Mouse (Mus musculus) hindbrain, postnatal 0 days (tissue): Measurements from ENCODE around the gene Riok2. TPM values are rescaled to one million over a fixed set of nuclear protein-coding genes. Genes with fewer than 3 reads are reported as not detected.

Experiments
- ATAC-seq: fragments of 200-750 bp; cut with Nextera tagmentation; 2 replicates; pipeline ENCODE4 v1.8.0; 2017; ENCODE audit warnings: mild to moderate bottlenecking, moderate TSS enrichment, moderate library complexity
- DNase-seq: peaks from one replicate; pipeline ENCODE4 v3.0.0-alpha.2; 2015; ENCODE audit warnings: low spot score
- H3K27ac ChIP-seq: fragments of 300-500 bp; sonication (generic); 2 replicates; pipeline ENCODE4 v1.5.1; 2014; ENCODE audit warnings: mild to moderate bottlenecking
- H3K27me3 ChIP-seq: fragments of 300-500 bp; sonication (generic); 2 replicates; pipeline ENCODE4 v1.6.1; 2014; ENCODE audit warnings: low read length, mixed read lengths; ENCODE audit not compliant: insufficient read depth
- H3K36me3 ChIP-seq: fragments of 300-500 bp; sonication (generic); 2 replicates; pipeline ENCODE4 v1.6.1; 2014; ENCODE audit warnings: low read length, mixed read lengths; ENCODE audit not compliant: insufficient read depth
- H3K4me1 ChIP-seq: fragments of 300-500 bp; sonication (generic); 2 replicates; pipeline ENCODE4 v1.6.1; 2014; ENCODE audit warnings: antibody characterized with exemption, low read length, mixed read lengths; ENCODE audit not compliant: insufficient read depth
- H3K4me2 ChIP-seq: fragments of 300-500 bp; sonication (generic); 2 replicates; pipeline ENCODE4 v1.6.1; 2014; ENCODE audit warnings: low read depth, mild to moderate bottlenecking, low read length, moderate library complexity, mixed read lengths
- H3K4me3 ChIP-seq: fragments of 300-500 bp; sonication (generic); 2 replicates; pipeline ENCODE4 v1.5.1; 2014; ENCODE audit warnings: low read length
- H3K9ac ChIP-seq: fragments of 300-500 bp; sonication (generic); replicated peaks from 2 replicates; pipeline ENCODE4 v1.6.1; 2014; ENCODE audit warnings: mild to moderate bottlenecking, low read length, moderate library complexity, mixed read lengths
- H3K9me3 ChIP-seq: fragments of 300-500 bp; sonication (generic); 2 replicates; pipeline ENCODE4 v1.6.1; 2016; ENCODE audit warnings: low read length, mixed read lengths
- CTCF ChIP-seq: IDR thresholded peaks from 2 replicates; pipeline ENCODE4 v1.5.1; 2016; ENCODE audit warnings: antibody characterized with exemption, control low read depth, low read depth
- WGBS: fragments of 180-500 bp; shearing (Covaris S2); extraction: QIAGEN DNeasy Blood & Tissue Kit; methylation state at CpG from one replicate; pipeline ENCODE4 v1.1.7; 2014; 5-methylcytosine and 5-hydroxymethylcytosine counted together
- polyA plus RNA-seq: library from polyadenylated mRNA; unstranded; fragments of >200 nt; fragmentation: Nextera tagmentation; extraction: Ambion mirVana; gene quantifications from 2 replicates; pipeline ENCODE4 v1.2.1, GENCODE M21; 2015
- total RNA-seq: library from RNA; depleted of rRNA; stranded (reverse); fragments of >200 nt; gene quantifications from 2 replicates; pipeline ENCODE4 v1.2.3, GENCODE M21; 2014

The Riok2 gene
- total and polyA plus RNA-seq, 2 experiments from 2014 or later, result 15.0 to 19.0 TPM

DNA sequence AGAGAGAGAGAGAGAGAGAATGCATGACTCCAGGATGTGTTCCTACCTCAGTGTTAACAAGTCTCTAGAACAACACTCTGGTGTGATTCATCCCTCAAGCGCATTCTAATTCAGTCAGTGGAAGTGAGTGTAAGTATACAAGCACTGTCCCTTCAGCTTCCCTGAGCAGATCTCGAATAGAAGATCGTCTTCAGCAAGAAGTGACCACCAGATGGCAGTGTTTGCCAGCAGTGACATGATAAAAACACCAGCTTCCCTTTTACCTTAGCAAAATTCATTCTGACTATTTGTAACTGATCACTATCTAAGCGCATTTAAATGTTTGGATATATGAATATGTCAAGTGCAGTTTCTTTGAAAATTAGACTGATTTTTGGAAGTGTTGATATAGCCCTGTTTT lies 20.2 kb downstream of the Riok2 start:
- ATAC-seq, result peak; percentile 62
- no peaks in the 10 kb centered on the region for H3K27me3 ChIP-seq
- H3K36me3 ChIP-seq, result peaks cover 8% of the 10 kb centered on the region
- peak; percentile 91 for DNase-seq
- WGBS, result 28% methylated on average over 4 of the region's 4 CpGs
- H3K4me2 ChIP-seq, result no peak overlapping the region
- H3K4me3 ChIP-seq, result no peak overlapping the region
- H3K9me3 ChIP-seq, result no peaks in the 10 kb centered on the region
- H3K9ac ChIP-seq, result no peak overlapping the region
- TF ChIP-seq CTCF, result peak; percentile 90
- no peaks in the 10 kb centered on the region for H3K4me1 ChIP-seq
- H3K27ac ChIP-seq, result no peak overlapping the region

DNA sequence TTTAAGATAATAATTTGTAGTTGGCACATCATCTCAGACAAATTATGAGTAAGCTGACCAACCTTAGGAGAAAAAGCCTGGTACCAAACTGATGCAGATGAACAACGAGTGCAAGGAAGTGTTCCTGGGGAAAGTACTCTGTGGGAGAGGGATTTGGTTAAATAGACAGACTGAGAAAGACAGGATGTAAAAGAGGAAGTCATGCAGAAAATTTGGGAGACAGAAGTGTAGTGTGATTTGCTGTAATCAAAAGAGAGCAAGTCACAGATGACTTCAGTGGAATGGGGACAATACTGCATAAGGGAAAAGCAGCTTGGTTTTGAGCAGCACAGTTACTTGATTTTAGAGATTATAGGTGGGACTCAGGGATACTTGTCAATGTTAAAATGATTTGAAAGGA lies 22.8 kb downstream of the Riok2 start:
- 16% methylated on average over 1 of the region's 1 CpGs for WGBS
- Histone ChIP-seq H3K9ac (no peak overlapping the region), H3K4me1 (no peaks in the 10 kb centered on the region), H3K9me3 (no peaks in the 10 kb centered on the region), H3K27ac (no peak overlapping the region), H3K27me3 (no peaks in the 10 kb centered on the region), H3K4me3 (no peak overlapping the region), H3K4me2 (no peak overlapping the region), H3K36me3 (no peaks in the 10 kb centered on the region; the same call in 1 of the 2 replicates)
- no peak for ATAC-seq
- TF ChIP-seq CTCF, result no peak
- no peak for DNase-seq

DNA sequence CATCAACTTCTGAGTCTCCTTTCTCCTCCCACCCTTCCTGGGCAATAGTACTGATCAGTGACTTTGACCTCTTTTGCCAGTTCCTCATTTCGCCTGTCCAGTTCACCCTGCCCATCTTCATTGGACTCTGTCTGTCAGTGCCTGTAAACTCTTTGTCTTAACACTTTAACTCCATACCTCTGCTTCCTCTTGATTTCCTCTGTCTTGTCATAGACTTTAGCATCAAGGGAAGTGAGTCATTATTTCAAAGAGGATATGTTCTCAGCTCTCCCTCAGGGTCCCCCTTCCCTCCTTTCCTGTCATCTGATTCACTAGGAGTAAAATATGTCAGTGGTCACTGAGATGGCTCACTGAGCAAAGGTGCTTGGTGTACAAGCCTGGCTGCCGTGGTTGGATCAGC lies 24.6 kb downstream of the Riok2 start:
- H3K27me3 ChIP-seq, result no peaks in the 10 kb centered on the region
- TF ChIP-seq CTCF, result no peak
- no peak for ATAC-seq
- DNase-seq, result no peak
- no peak overlapping the region for H3K4me2 ChIP-seq
- 71% methylated on average over 2 of the region's 2 CpGs for WGBS
- H3K4me1 ChIP-seq, result no peaks in the 10 kb centered on the region
- H3K27ac ChIP-seq, result no peak overlapping the region
- no peaks in the 10 kb centered on the region for H3K36me3 ChIP-seq
- no peak overlapping the region for H3K9ac ChIP-seq
- H3K4me3 ChIP-seq, result no peak overlapping the region
- no peaks in the 10 kb centered on the region for H3K9me3 ChIP-seq

- H3K27me3 ChIP-seq, result no peaks in the 10 kb centered on the region
- 0 out of 2 replicates have a peak within 1 kb of the TSS, but pooled peaks have one; percentile 21 for H3K9ac ChIP-seq
- DNase-seq, result peak; percentile 90
- no peaks in the 10 kb centered on the region for H3K9me3 ChIP-seq
- peak within 1 kb of the TSS; percentile 48 for H3K4me2 ChIP-seq
- TF ChIP-seq CTCF, result peak; percentile 85
- WGBS, result 21% methylated on average over 6 of the region's 6 CpGs
- H3K27ac ChIP-seq, result peak within 1 kb of the TSS; percentile 36; the same call in 1 of the 2 replicates
- peak within 1 kb of the TSS; percentile 29 for H3K4me3 ChIP-seq
- no peaks in the 10 kb centered on the region for H3K4me1 ChIP-seq
- H3K36me3 ChIP-seq, result no peaks in the 10 kb centered on the region
- ATAC-seq, result peak; percentile 97
These were observed 28.3 kb downstream of the Riok2 start, which contains the start of gene Lix1 for GRCm38 (mm10) chr17:17402222-17403004. Lix1 (plus strand) TSS chr17:17402672.

GRCm38 (mm10) chr17:17403038-17403437 lies 28.9 kb downstream of the Riok2 start:
- no peaks in the 10 kb centered on the region for H3K27me3 ChIP-seq
- H3K4me1 ChIP-seq, result no peaks in the 10 kb centered on the region
- peak overlapping the region; percentile 29 for H3K4me3 ChIP-seq
- peak overlapping the region; percentile 48 for H3K4me2 ChIP-seq
- H3K36me3 ChIP-seq, result no peaks in the 10 kb centered on the region
- H3K27ac ChIP-seq, result peak overlapping the region; percentile 36; the same call in 1 of the 2 replicates
- 0 out of 2 replicates have a peak overlapping the region, but pooled peaks have one; percentile 21 for H3K9ac ChIP-seq
- WGBS, result 20% methylated on average over 5 of the region's 5 CpGs
- DNase-seq (no peak), ATAC-seq (peak; percentile 43)
- no peak for TF ChIP-seq CTCF
- H3K9me3 ChIP-seq, result no peaks in the 10 kb centered on the region

GRCm38 (mm10) chr17:17403578-17404112 lies 29.5 kb downstream of the Riok2 start:
- H3K27ac ChIP-seq, result no peak overlapping the region
- peak overlapping the region; percentile 48 for H3K4me2 ChIP-seq
- H3K9me3 ChIP-seq, result no peaks in the 10 kb centered on the region
- no peak for TF ChIP-seq CTCF
- H3K4me1 ChIP-seq, result no peaks in the 10 kb centered on the region
- no peaks in the 10 kb centered on the region for H3K36me3 ChIP-seq
- peak overlapping the region; percentile 29 for H3K4me3 ChIP-seq
- WGBS, result 34% methylated on average over 3 of the region's 3 CpGs
- H3K27me3 ChIP-seq, result no peaks in the 10 kb centered on the region
- no peak for ATAC-seq
- DNase-seq, result no peak
- no peak overlapping the region for H3K9ac ChIP-seq
